Mouse (Mus musculus) erythroblast, embryonic 14.5 days (primary cell): ENCODE data around the gene Dnajb4.
"Not testable (repeated sequence)": the region's sequence is repeated elsewhere in the genome, so short reads cannot be mapped to it uniquely, and the experiment has no call there.

Source experiments
- GATA1 ChIP-seq: IDR thresholded peaks from 2 replicates; pipeline ENCODE4 v1.6.1; 2012; ENCODE audit warnings: low read length, inconsistent platforms, mixed read lengths
- TAL1 ChIP-seq: IDR thresholded peaks from 3 replicates; pipeline ENCODE4 v1.6.1; 2012; ENCODE audit warnings: low read length, inconsistent platforms, mixed read lengths

- TF ChIP-seq GATA1, TAL1: not testable (repeated sequence)
These were observed 80.7 kb downstream of the Dnajb4 start for GRCm38 (mm10) chr3:152129426-152129825.
